Mouse (Mus musculus) G1E (cell line): Measurements from ENCODE around the gene Fance.

Experiments
- CTCF ChIP-seq: IDR thresholded peaks from 2 replicates; pipeline ENCODE4 v1.5.1; 2012; ENCODE audit warnings: low read depth, low read length, inconsistent platforms, mixed read lengths
- GATA1 ChIP-seq: IDR thresholded peaks from 2 replicates; pipeline ENCODE4 v1.6.1; 2012; ENCODE audit warnings: borderline replicate concordance, low read length, inconsistent platforms, mixed read lengths
- TAL1 ChIP-seq: conservative IDR thresholded peaks from 2 replicates; pipeline ENCODE4 v1.6.1; 2012; ENCODE audit warnings: low read depth, low read length, inconsistent platforms, mixed read lengths

GRCm38 (mm10) chr17:28313212-28313879, at the start of gene Fance:
- TF ChIP-seq CTCF (no peak), TAL1 (no peak), GATA1 (no peak)
